In the genomic region with DNA sequence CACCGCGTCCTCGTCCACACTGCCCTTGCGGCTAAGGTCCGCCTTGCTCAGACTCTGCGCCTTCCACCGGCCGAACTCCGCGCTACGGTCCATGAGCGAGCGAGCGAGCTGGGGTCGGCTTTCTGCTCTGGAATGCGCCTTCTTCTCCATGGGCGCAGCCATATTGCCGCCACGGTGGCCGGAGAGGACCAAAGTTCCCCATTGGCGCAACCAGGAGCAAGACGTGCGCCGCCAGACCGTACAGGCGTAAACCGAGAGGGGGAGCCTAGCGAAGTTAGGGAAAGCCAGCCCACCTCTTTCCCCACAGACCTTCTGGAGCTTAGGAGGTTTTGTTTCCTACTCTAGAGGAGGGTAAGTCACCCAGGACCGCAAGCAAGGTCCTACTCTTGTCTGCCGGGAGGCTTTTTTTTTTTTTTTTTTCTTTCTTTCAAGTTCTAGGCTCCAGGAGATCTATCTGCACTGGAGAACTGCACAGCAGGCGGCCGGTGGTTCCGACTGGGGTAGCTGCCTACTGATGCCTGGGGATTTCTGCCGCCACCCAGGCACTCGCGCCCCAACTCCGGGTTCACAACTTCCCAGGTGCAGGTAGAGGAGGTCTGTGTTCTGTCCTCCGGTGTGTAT, we compare ENCODE assay signal across 8 mouse cellular contexts. TPM values are rescaled to one million over a fixed set of nuclear protein-coding genes. Genes with fewer than 3 reads are reported as not detected.
DNase-seq lines count a peak whose midpoint lies in the region; ATAC-seq lines count a peak whose summit lies in the region.

Gene Tyw3, minus strand, starts transcription at position 171 of the 621 bp plus-strand sequence.

- no peaks in the 10 kb centered on the region for H3K27me3 ChIP-seq in hindbrain, embryonic 14.5 days (ENCODE audit: control insufficient read depth, insufficient read depth, low read length)

- under 1% methylated on average over 38 of the region's 38 CpGs for WGBS in hindbrain, embryonic 14.5 days

- H3K4me1 ChIP-seq in hindbrain, embryonic 14.5 days (replicated peaks; ENCODE audit: control insufficient read depth, insufficient read depth, low read length) = peaks cover 3% of the 10 kb centered on the region; the same call in 1 of the 2 replicates

- peak within 1 kb of the TSS; percentile 89 for H3K27ac ChIP-seq in hindbrain, embryonic 14.5 days

- peak within 1 kb of the TSS; percentile 70 for H3K9ac ChIP-seq in hindbrain, embryonic 14.5 days

- peak; percentile 96 for ATAC-seq in hindbrain, embryonic 14.5 days (ENCODE audit: low FRiP score)

- H3K36me3 ChIP-seq in hindbrain, embryonic 14.5 days (replicated peaks; ENCODE audit: control insufficient read depth, insufficient read depth) = peaks cover 28% of the 10 kb centered on the region

- DNase-seq in R1 (ENCODE audit: low read depth, low spot score) = peak; percentile 96
- peak; percentile 99 to 100 for DNase-seq in cerebellum, postnatal 25 days
- DNase-seq in frontal cortex, postnatal 25 days (ENCODE audit: low spot score in 2 of 2) = peak; percentile 99
- DNase-seq in hindbrain, embryonic 14.5 days (ENCODE audit: low spot score) = peak; percentile 98
- peak; percentile 97 to 98 for DNase-seq in layer of hippocampus, postnatal 36 days
- DNase-seq in lung, postnatal 36 days = peak; percentile 98
- peak; percentile 98 for DNase-seq in retina, postnatal 1 day
- peak; percentile 95 to 99 for DNase-seq in urinary bladder, adult 18-20 months (ENCODE audit: low spot score in 2 of 2)

- peak within 1 kb of the TSS; percentile 72 for H3K4me3 ChIP-seq in hindbrain, embryonic 14.5 days (replicated peaks; ENCODE audit: low read length)

- no peaks in the 10 kb centered on the region for H3K9me3 ChIP-seq in hindbrain, embryonic 14.5 days (ENCODE audit: control insufficient read depth, low read length)

- H3K4me2 ChIP-seq in hindbrain, embryonic 14.5 days (replicated peaks) = peak within 1 kb of the TSS; percentile 77

RNA-seq across cellular contexts. Expression of gene Tyw3, which starts in this region (rescaled TPM):
- 12.9 and 13.0 TPM in 2 replicates for polyA plus RNA-seq in hindbrain, embryonic 14.5 days (2014; fragmentation: Nextera tagmentation; extraction: Ambion mirVana)
- total RNA-seq in layer of hippocampus, postnatal 36 days (2021) = 10 to 100 TPM; 14.0 to 14.2 TPM

Comparison
In these comparisons a context has a peak if more than half of its experiments do, and no peak if none do; other contexts are left out.
1. Peak in every context shown above with its lines: DNase-seq, ATAC-seq, H3K4me3 ChIP-seq and H3K27ac ChIP-seq.